ENCODE assay signal across 14 mouse cellular contexts in genomic region chr2:35327583-35327982, GRCm38 (mm10). TPM values are rescaled to one million over a fixed set of nuclear protein-coding genes. Genes with fewer than 3 reads are reported as not detected.
DNase-seq lines count a peak whose midpoint lies in the region; ATAC-seq and TF ChIP-seq lines count a peak whose summit lies in the region.
"Had no signal": no experiment of that assay in that cellular context is flagged by ENCODE, and none has a peak within 500 bp of the region (broad histone marks: within the 10 kb centered on the region; RNA-seq: fewer than 3 reads in every experiment).

No protein-coding gene starts in this region.

- 0 out of 2 replicates have a peak, but pooled peaks cover 6% of the 10 kb centered on the region for H3K4me1 ChIP-seq in kidney, embryonic 15.5 days
- peaks cover 21 to 37% of the 10 kb centered on the region in 2 experiments for H3K4me1 ChIP-seq in MEL (ENCODE audit: control insufficient read depth in 1 of 2, insufficient read depth in 2 of 2, low read length in 2 of 2)
- H3K4me1 ChIP-seq in erythroblast, embryonic 14.5 days (ENCODE audit: control insufficient read depth): peaks cover 99% of the 10 kb centered on the region

- 65% methylated on average over 10 of the region's 10 CpGs for WGBS in kidney, embryonic 15.5 days
- 6% methylated on average over 10 of the region's 10 CpGs for WGBS in macrophage (ENCODE audit: missing documents)

- H3K9ac ChIP-seq in kidney, embryonic 15.5 days: no peak overlapping the region
- peak overlapping the region; percentile 48 for H3K9ac ChIP-seq in MEL (ENCODE audit: control insufficient read depth, low read depth, low read length, poor library complexity, severe bottlenecking)
- H3K9ac ChIP-seq: midbrain, embryonic 13.5 days had no signal

- no peak for TF ChIP-seq RAD21 in MEL (IDR thresholded peaks at IDR 0.05; ENCODE audit: low read depth, low read length)

- H3K9me3 ChIP-seq in kidney, embryonic 15.5 days (replicated peaks): no peaks in the 10 kb centered on the region
- no peaks in the 10 kb centered on the region for H3K9me3 ChIP-seq in MEL (replicated peaks; ENCODE audit: insufficient read depth, low read length)
- H3K9me3 ChIP-seq in erythroblast, embryonic 14.5 days (ENCODE audit: control insufficient read depth, low read length): no peaks in the 10 kb centered on the region
- H3K9me3 ChIP-seq: midbrain, embryonic 13.5 days had no signal

- no peaks in the 10 kb centered on the region; the same call in 1 of the 2 replicates for H3K79me2 ChIP-seq in MEL (ENCODE audit: control insufficient read depth, insufficient read depth, low read length, poor library complexity)
- H3K79me2 ChIP-seq in macrophage (ENCODE audit: inconsistent target): peaks cover 89% of the 10 kb centered on the region

- no peaks in the 10 kb centered on the region for H3K27me3 ChIP-seq in kidney, embryonic 15.5 days
- no peaks in the 10 kb centered on the region for H3K27me3 ChIP-seq in MEL (ENCODE audit: control insufficient read depth in 1 of 2, insufficient read depth in 2 of 2, low read length in 2 of 2)
- no peaks in the 10 kb centered on the region for H3K27me3 ChIP-seq in erythroblast, embryonic 14.5 days (ENCODE audit: control insufficient read depth)

- TF ChIP-seq CTCF in MEL (IDR thresholded peaks at IDR 0.05 in 2 of 3, conservative IDR thresholded peaks at IDR 0.05 in 1 of 3; ENCODE audit: control insufficient read depth in 1 of 3, insufficient read depth in 1 of 3, low read depth in 2 of 3, low read length in 3 of 3, poor library complexity in 1 of 3, severe bottlenecking in 1 of 3): no peak

- 0 out of 2 replicates have a peak overlapping the region, but pooled peaks have one; percentile 7 for H3K4me2 ChIP-seq in kidney, embryonic 15.5 days
- H3K4me2 ChIP-seq: midbrain, embryonic 13.5 days had no signal

- H3K4me3 ChIP-seq in kidney, embryonic 15.5 days (replicated peaks): no peak overlapping the region
- H3K4me3 ChIP-seq in MEL (ENCODE audit: control insufficient read depth in 1 of 2, insufficient read depth in 1 of 2, low read depth in 2 of 2, low read length in 2 of 2) (peak overlapping the region; percentile 46 to 69), macrophage (ENCODE audit: inconsistent target) (no peak overlapping the region)
- peak overlapping the region; percentile 56 for H3K4me3 ChIP-seq in erythroblast, embryonic 14.5 days (replicated peaks)
- H3K4me3 ChIP-seq: midbrain, embryonic 13.5 days had no signal

- no peak for TF ChIP-seq POLR2A in MEL (IDR thresholded peaks at IDR 0.05; ENCODE audit: control insufficient read depth in 1 of 2, insufficient read depth in 1 of 2, low read depth in 1 of 2, low read length in 2 of 2, poor library complexity in 1 of 2)

- peak; percentile 89 to 92 for TF ChIP-seq EP300 in MEL (IDR thresholded peaks at IDR 0.05; ENCODE audit: low read depth in 1 of 2, low read length in 2 of 2)

- ATAC-seq in kidney, embryonic 15.5 days (replicated peaks; ENCODE audit: low FRiP score): no peak
- ATAC-seq: midbrain, embryonic 13.5 days had no signal

- H3K36me3 ChIP-seq in kidney, embryonic 15.5 days: 0 out of 2 replicates have a peak, but pooled peaks cover 5% of the 10 kb centered on the region
- peaks cover 0 to 52% of the 10 kb centered on the region in 2 experiments; a peak in 2 of 4 replicates for H3K36me3 ChIP-seq in MEL (ENCODE audit: control insufficient read depth in 1 of 2, insufficient read depth in 2 of 2, low read length in 2 of 2)
- peaks cover 99% of the 10 kb centered on the region for H3K36me3 ChIP-seq in erythroblast, embryonic 14.5 days (ENCODE audit: control insufficient read depth)
- H3K36me3 ChIP-seq in macrophage (ENCODE audit: inconsistent target): peaks cover 33% of the 10 kb centered on the region
- H3K36me3 ChIP-seq: midbrain, embryonic 13.5 days had no signal

- peak overlapping the region; percentile 57 for H3K27ac ChIP-seq in kidney, embryonic 15.5 days
- peak overlapping the region; percentile 81 for H3K27ac ChIP-seq in MEL (ENCODE audit: control insufficient read depth, low read depth, low read length)
- peak overlapping the region; percentile 74 for H3K27ac ChIP-seq in macrophage
- H3K27ac ChIP-seq: midbrain, embryonic 13.5 days had no signal

- DNase-seq in kidney, adult 11 months: no peak
- DNase-seq in MEL (ENCODE audit: low read depth, low spot score): peak; percentile 83
- DNase-seq in cerebellum, postnatal 36 days: no peak
- no peak for DNase-seq in cerebellum, adult 9-11 months
- DNase-seq: right cerebral cortex, postnatal 4 days had no signal

TF ChIP-seq in MEL, 35 proteins besides CTCF, POLR2A, EP300 and RAD21:
- TF ChIP-seq ZKSCAN1 (IDR thresholded peaks at IDR 0.05; ENCODE audit: low read depth, low read length) (no peak), MAZ (IDR thresholded peaks at IDR 0.05; ENCODE audit: low read depth, low read length) (peak; percentile 36; the same call in 1 of the 2 replicates), ETS1 (IDR thresholded peaks at IDR 0.05; ENCODE audit: low read depth, low read length) (peak; percentile 76), JUND (IDR thresholded peaks at IDR 0.05; ENCODE audit: low read depth, low read length) (no peak), TAL1 (IDR thresholded peaks at IDR 0.05; ENCODE audit: low read length) (peak; percentile 58), BHLHE40 (IDR thresholded peaks at IDR 0.05; ENCODE audit: borderline replicate concordance, low read depth, low read length) (no peak), KAT2A (conservative IDR thresholded peaks at IDR 0.05; ENCODE audit: low read depth, low read length) (no peak), ZNF384 (IDR thresholded peaks at IDR 0.05; ENCODE audit: low read depth, low read length) (no peak), MYC (IDR thresholded peaks at IDR 0.05; ENCODE audit: low read depth, low read length) (peak; percentile 85), NRF1 (IDR thresholded peaks at IDR 0.05; ENCODE audit: insufficient read depth, low read depth, low read length, poor library complexity, severe bottlenecking) (no peak), GATA1 (IDR thresholded peaks at IDR 0.05; ENCODE audit: low read depth, low read length) (peak; percentile 80), CHD2 (IDR thresholded peaks at IDR 0.05; ENCODE audit: low read length) (no peak), POLR2AphosphoS5 (IDR thresholded peaks at IDR 0.05; ENCODE audit: borderline replicate concordance, low read depth, low read length) (no peak), NELFE (IDR thresholded peaks at IDR 0.05; ENCODE audit: low read depth, low read length) (no peak; the same call in 1 of the 2 replicates), MAX (IDR thresholded peaks at IDR 0.05; ENCODE audit: low read length) (peak; percentile 89), GABPA (IDR thresholded peaks at IDR 0.05; ENCODE audit: low read depth, low read length) (no peak; the same call in 1 of the 2 replicates), MEF2A (IDR thresholded peaks at IDR 0.05; ENCODE audit: extremely low read depth, insufficient replicate concordance, low read depth, low read length, poor library complexity, severe bottlenecking) (peak; percentile 25; the same call in 1 of the 2 replicates), ELF1 (IDR thresholded peaks at IDR 0.05; ENCODE audit: low read depth, low read length) (no peak), RCOR1 (IDR thresholded peaks at IDR 0.05; ENCODE audit: low read depth, low read length) (peak; percentile 85), MXI1 (IDR thresholded peaks at IDR 0.05; ENCODE audit: low read depth, low read length) (peak; percentile 97), USF2 (IDR thresholded peaks at IDR 0.05; ENCODE audit: borderline replicate concordance in 1 of 2, insufficient read depth in 1 of 2, low read depth in 1 of 2, low read length in 2 of 2) (no peak), ZMIZ1 (IDR thresholded peaks at IDR 0.05; ENCODE audit: low read depth, low read length) (no peak), TBP (IDR thresholded peaks at IDR 0.05; ENCODE audit: low read depth, low read length) (no peak; the same call in 1 of the 2 replicates), MYB (IDR thresholded peaks at IDR 0.05; ENCODE audit: low read depth, low read length) (peak; percentile 56; the same call in 1 of the 2 replicates), SIN3A (IDR thresholded peaks at IDR 0.05; ENCODE audit: low read length) (peak; percentile 87), TCF12 (IDR thresholded peaks at IDR 0.05; ENCODE audit: low read depth, low read length) (peak; percentile 86), MAFK (IDR thresholded peaks at IDR 0.05; ENCODE audit: borderline replicate concordance, low read depth, low read length) (0 out of 2 replicates have a peak, but pooled peaks have one; percentile 37), SMC3 (IDR thresholded peaks at IDR 0.05; ENCODE audit: low read depth, low read length) (no peak)
TF ChIP-seq in MEL: peak in this region for 13.

RNA-seq across cellular contexts. Expression of gene Stom, which starts 9.2 kb away (rescaled TPM):
- 31.6 and 34.1 TPM in 2 replicates for polyA plus RNA-seq in kidney, embryonic 15.5 days (2015; fragmentation: Nextera tagmentation; extraction: Ambion mirVana)
- total RNA-seq in MEL (2012; rRNA removed): 27.2 and 49.4 TPM in 2 replicates
- polyA plus RNA-seq in MEL (2012; ENCODE audit: insufficient read depth in 1 of 2, insufficient read length in 2 of 2, low read depth in 1 of 2, low replicate concordance in 2 of 2, missing spikeins in 1 of 2) (10 to 100 TPM in 1 of 2 experiments, not detected in 1; 28.0 TPM), macrophage (2018) (180 to 528 TPM (median 364 TPM) in 3 replicates)
- 29.1 and 34.6 TPM in 2 replicates for polyA plus RNA-seq in erythroblast, embryonic 14.5 days (2012)
- 100 to 1,000 TPM in 11 of 26 experiments, 10 to 100 TPM in 15; 30.9 to 262 (median 79.8) TPM for total RNA-seq in macrophage (2018; cell fraction: chromatin; rRNA removed)
- 100 to 1,000 TPM; 204 to 401 (median 304) TPM for total RNA-seq in macrophage (2018; cell fraction: cytosol; rRNA removed)
- 100 to 1,000 TPM; 188 to 510 (median 266) TPM for total RNA-seq in macrophage (2018; cell fraction: nucleus; rRNA removed)

RNA-seq across cellular contexts. Expression of gene 4930568D16Rik, which starts 39.9 kb away (rescaled TPM):
- polyA plus RNA-seq in kidney, embryonic 15.5 days (2015; fragmentation: Nextera tagmentation; extraction: Ambion mirVana): not detected in 2 replicates
- not detected in 2 replicates for total RNA-seq in MEL (2012; rRNA removed)
- polyA plus RNA-seq in MEL (2012; ENCODE audit: insufficient read depth in 1 of 2, insufficient read length in 2 of 2, low read depth in 1 of 2, low replicate concordance in 2 of 2, missing spikeins in 1 of 2) (not detected), macrophage (2018) (not detected in 3 replicates)
- not detected in 2 replicates for polyA plus RNA-seq in erythroblast, embryonic 14.5 days (2012)
- total RNA-seq in macrophage (2018; cell fraction: chromatin; rRNA removed): not detected
- not detected for total RNA-seq in macrophage (2018; cell fraction: cytosol; rRNA removed)
- total RNA-seq in macrophage (2018; cell fraction: nucleus; rRNA removed): not detected
- total RNA-seq: layer of hippocampus, postnatal 10 days had no signal
- polyA plus RNA-seq: heart, embryonic 14.5 days; intestine, embryonic 14.5 days; limb, embryonic 14.5 days; midbrain, embryonic 13.5 days; neural tube, embryonic 14.5 days had no signal

Comparison
In these comparisons a context has a peak if more than half of its experiments do, and no peak if none do; other contexts are left out.
1. H3K4me3 ChIP-seq: peak in MEL (2 of 2) and erythroblast, embryonic 14.5 days (single experiment); none in kidney, embryonic 15.5 days (single experiment) and macrophage (single experiment).
2. Peak in every context shown above with its lines, with median percentiles within 50 percentile points of each other: H3K27ac ChIP-seq.